Mouse (Mus musculus) cerebellum, postnatal 36 days (tissue): ENCODE data around the gene Herpud1.
A peak's percentile ranks its signal among the peaks of the same experiment; 100 is the strongest.

Source experiments
- DNase-seq, 2 experiments: peaks; one replicate each; pipeline ENCODE4 v3.0.0; 2021 to 2022; ENCODE audit warnings: mixed read lengths in 2 of 2

The Herpud1 gene

GRCm38 (mm10) chr8:94386214-94387026 lies at the start of gene Herpud1:
Herpud1 (plus strand) TSS chr8:94386438.
- DNase-seq, result peak; percentile 98

GRCm38 (mm10) chr8:94337559-94337958 lies 48.7 kb upstream of the Herpud1 start:
- DNase-seq, result no peak

- DNase-seq, result no peak
Measured at GRCm38 (mm10) chr8:94340796-94341195, 45.4 kb upstream of the Herpud1 start.

GRCm38 (mm10) chr8:94342691-94343090 lies 43.5 kb upstream of the Herpud1 start:
- DNase-seq, result no peak

- peak; percentile 71 to 81 for DNase-seq
Measured at GRCm38 (mm10) chr8:94343290-94343689, 42.9 kb upstream of the Herpud1 start.

GRCm38 (mm10) chr8:94343778-94344320 lies 42.4 kb upstream of the Herpud1 start:
- DNase-seq, result no peak

GRCm38 (mm10) chr8:94345657-94346056 lies 40.6 kb upstream of the Herpud1 start:
- no peak for DNase-seq

GRCm38 (mm10) chr8:94346264-94346663 lies 40.0 kb upstream of the Herpud1 start:
- no peak for DNase-seq

- no peak for DNase-seq
Measured at GRCm38 (mm10) chr8:94348425-94348824, 37.8 kb upstream of the Herpud1 start.

GRCm38 (mm10) chr8:94354069-94354531 lies 32.1 kb upstream of the Herpud1 start:
- DNase-seq, result no peak

- no peak for DNase-seq
Measured at GRCm38 (mm10) chr8:94354571-94354970, 31.7 kb upstream of the Herpud1 start.

- no peak for DNase-seq
Measured at GRCm38 (mm10) chr8:94357220-94357619, 29.0 kb upstream of the Herpud1 start.

GRCm38 (mm10) chr8:94358541-94358940 lies 27.7 kb upstream of the Herpud1 start:
- peak; percentile 80 to 83 for DNase-seq

GRCm38 (mm10) chr8:94361774-94362431 lies 24.3 kb upstream of the Herpud1 start:
- DNase-seq, result no peak

GRCm38 (mm10) chr8:94362607-94363239 lies 23.5 kb upstream of the Herpud1 start:
- no peak for DNase-seq

GRCm38 (mm10) chr8:94363288-94363688 lies 22.9 kb upstream of the Herpud1 start:
- DNase-seq, result no peak

- peak in 1 of 2 experiments; percentile 25 for DNase-seq
Measured at GRCm38 (mm10) chr8:94363906-94364305, 22.3 kb upstream of the Herpud1 start.

GRCm38 (mm10) chr8:94364686-94365312 lies 21.4 kb upstream of the Herpud1 start:
- no peak for DNase-seq

GRCm38 (mm10) chr8:94365410-94365981 lies 20.7 kb upstream of the Herpud1 start:
- DNase-seq, result no peak

GRCm38 (mm10) chr8:94370839-94371238 lies 15.4 kb upstream of the Herpud1 start:
- DNase-seq, result no peak

- DNase-seq, result no peak
Measured at GRCm38 (mm10) chr8:94372955-94373599, 13.2 kb upstream of the Herpud1 start.

- no peak for DNase-seq
Measured at GRCm38 (mm10) chr8:94375551-94375991, 10.7 kb upstream of the Herpud1 start.
